Mouse (Mus musculus): ENCODE data around the gene Dok7.

Dok7 gene

GRCm38 (mm10) chr5:35117633-35118032 is 61.1 kb downstream of the Dok7 start:
- DNase-seq (ENCODE audit: low spot score in 2 of 2), result no peak

GRCm38 (mm10) chr5:35118418-35118817 is 61.9 kb downstream of the Dok7 start:
- no peak for DNase-seq (ENCODE audit: low spot score in 2 of 2)

- no peak for DNase-seq (ENCODE audit: low spot score in 2 of 2)
Observed at GRCm38 (mm10) chr5:35120024-35120423, 63.5 kb downstream of the Dok7 start.

- no peak for DNase-seq (ENCODE audit: low spot score in 2 of 2)
Observed at GRCm38 (mm10) chr5:35129208-35129607, 72.6 kb downstream of the Dok7 start.

GRCm38 (mm10) chr5:35129767-35130191 is 73.2 kb downstream of the Dok7 start:
- DNase-seq (ENCODE audit: low spot score in 2 of 2), result no peak

GRCm38 (mm10) chr5:35131237-35131636 is 74.7 kb downstream of the Dok7 start:
- no peak for DNase-seq (ENCODE audit: low spot score in 2 of 2)

- peak; percentile 74 to 79 for DNase-seq (ENCODE audit: low spot score in 2 of 2)
Observed at GRCm38 (mm10) chr5:35131773-35132172, 75.2 kb downstream of the Dok7 start.

GRCm38 (mm10) chr5:35132278-35132980 is 75.9 kb downstream of the Dok7 start:
- no peak for DNase-seq (ENCODE audit: low spot score in 2 of 2)

GRCm38 (mm10) chr5:35133468-35133867 is 76.9 kb downstream of the Dok7 start:
- DNase-seq (ENCODE audit: low spot score in 2 of 2), result no peak

GRCm38 (mm10) chr5:35134286-35134685 is 77.7 kb downstream of the Dok7 start:
- DNase-seq (ENCODE audit: low spot score in 2 of 2), result no peak

- DNase-seq (ENCODE audit: low spot score in 2 of 2), result no peak
Observed at GRCm38 (mm10) chr5:35135903-35136302, 79.3 kb downstream of the Dok7 start.

Data from heart, adult 9 months (tissue).